Mouse (Mus musculus) hindbrain, embryonic 11.5 days (tissue): ENCODE results near the gene Pacrg. TPM values are rescaled to one million over a fixed set of nuclear protein-coding genes. Genes with fewer than 3 reads are reported as not detected.

Source experiments
- ATAC-seq: fragments of 200-750 bp; cut with Nextera tagmentation; 2 replicates; pipeline ENCODE4 v1.8.0; 2017; ENCODE audit warnings: mild to moderate bottlenecking, moderate TSS enrichment, moderate library complexity; ENCODE audit not compliant: low FRiP score
- DNase-seq: peaks from one replicate; pipeline ENCODE4 v3.0.0-alpha.2; 2015; ENCODE audit warnings: low spot score
- H3K27ac ChIP-seq: fragments of 300-500 bp; sonication (generic); 2 replicates; pipeline ENCODE4 v1.5.1; 2014; ENCODE audit warnings: mild to moderate bottlenecking, low read depth, low read length
- H3K27me3 ChIP-seq: fragments of 300-500 bp; sonication (generic); 2 replicates; pipeline ENCODE4 v1.6.1; 2014; ENCODE audit warnings: mild to moderate bottlenecking, low read length, moderate library complexity, mixed read lengths; ENCODE audit not compliant: control insufficient read depth, insufficient read depth
- H3K36me3 ChIP-seq: fragments of 300-500 bp; sonication (generic); 2 replicates; pipeline ENCODE4 v1.6.1; 2014; ENCODE audit warnings: mild to moderate bottlenecking, low read length, moderate library complexity, mixed read lengths; ENCODE audit not compliant: control insufficient read depth, insufficient read depth
- H3K4me1 ChIP-seq: fragments of 300-500 bp; sonication (generic); replicated peaks from 2 replicates; pipeline ENCODE4 v1.6.1; 2014; ENCODE audit warnings: low read length, mixed read lengths; ENCODE audit not compliant: control insufficient read depth, insufficient read depth
- H3K4me2 ChIP-seq: fragments of 300-500 bp; sonication (generic); replicated peaks from 2 replicates; pipeline ENCODE4 v1.6.1; 2014; ENCODE audit warnings: mild to moderate bottlenecking, low read depth, low read length
- H3K4me3 ChIP-seq: fragments of 300-500 bp; sonication (generic); 2 replicates; pipeline ENCODE4 v1.5.1; 2014; ENCODE audit warnings: low read depth, low read length
- H3K9ac ChIP-seq: fragments of 300-500 bp; sonication (generic); 2 replicates; pipeline ENCODE4 v1.6.1; 2014; ENCODE audit warnings: low read depth, low read length
- H3K9me3 ChIP-seq: fragments of 300-500 bp; sonication (generic); 2 replicates; pipeline ENCODE4 v1.6.1; 2016; ENCODE audit warnings: low read length; ENCODE audit not compliant: control insufficient read depth
- WGBS: fragments of 180-500 bp; shearing (Covaris S2); extraction: QIAGEN DNeasy Blood & Tissue Kit; methylation state at CpG from one replicate; pipeline ENCODE4 v1.1.7; 2014; 5-methylcytosine and 5-hydroxymethylcytosine counted together
- polyA plus RNA-seq: library from polyadenylated mRNA; unstranded; fragments of >200 nt; fragmentation: Nextera tagmentation; extraction: Ambion mirVana; gene quantifications from 2 replicates; pipeline ENCODE4 v1.2.1, GENCODE M21; 2014

Pacrg gene
- polyA plus RNA-seq, 1 experiment from 2014 or later = 5.8 TPM

DNA sequence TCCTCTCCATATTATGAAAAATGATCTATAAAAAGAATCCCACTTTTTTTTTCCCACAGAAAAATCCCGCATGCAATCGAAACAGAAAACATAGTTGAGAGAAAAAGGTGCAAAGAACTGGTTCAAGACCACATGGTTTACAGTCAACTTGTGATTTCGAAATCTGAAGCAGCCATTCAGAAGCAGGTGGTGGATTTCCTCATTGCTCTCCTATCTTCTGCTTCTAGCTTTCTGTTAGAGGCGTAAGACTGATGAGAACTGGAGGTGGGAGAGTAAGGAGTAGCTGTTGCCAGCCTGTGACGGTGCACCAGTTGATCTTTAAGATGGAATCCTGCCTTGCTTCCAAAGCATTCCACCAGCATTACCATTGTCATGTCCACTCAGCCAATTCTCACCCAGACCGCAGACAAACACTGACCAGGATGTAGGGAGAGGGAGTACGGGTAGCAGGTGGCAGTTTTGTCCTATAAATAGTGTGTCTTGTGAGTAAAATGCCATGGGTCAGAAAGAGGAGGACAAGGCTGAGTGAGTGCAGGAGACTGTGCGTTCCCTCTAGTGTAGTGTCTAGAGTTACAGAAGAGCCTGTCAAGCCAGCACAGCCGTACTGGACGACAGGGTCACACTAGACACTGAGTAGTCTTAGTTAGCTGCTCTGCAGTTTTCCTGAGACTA lies 73.2 kb downstream of the Pacrg start:
- DNase-seq = no peak
- ATAC-seq = no peak
- no peaks in the 10 kb centered on the region for H3K27me3 ChIP-seq
- H3K36me3 ChIP-seq = no peaks in the 10 kb centered on the region
- no peaks in the 10 kb centered on the region for H3K9me3 ChIP-seq
- WGBS = 79% methylated on average over 10 of the region's 10 CpGs
- no peak overlapping the region for H3K4me2 ChIP-seq
- H3K9ac ChIP-seq = no peak overlapping the region
- no peak overlapping the region for H3K4me3 ChIP-seq
- H3K27ac ChIP-seq = no peak overlapping the region
- H3K4me1 ChIP-seq = no peaks in the 10 kb centered on the region

DNA sequence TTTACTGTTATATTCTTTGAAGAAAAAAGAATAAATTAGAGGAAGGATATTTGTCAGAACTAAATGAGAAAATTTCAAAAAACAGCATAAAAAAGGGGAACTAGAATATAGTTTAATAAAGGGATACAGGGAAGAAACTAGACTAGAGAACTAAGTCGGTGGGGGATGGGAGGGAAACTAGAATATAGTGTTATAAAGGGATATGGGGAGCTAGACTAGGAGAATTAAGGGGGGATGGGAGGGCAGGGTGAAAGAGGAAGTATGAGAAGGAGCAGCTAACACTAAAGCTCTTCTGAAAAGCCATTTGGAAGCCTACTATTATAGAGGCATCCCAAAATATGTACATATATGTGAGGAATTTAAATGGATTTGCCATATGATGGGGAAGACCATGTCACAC lies 75.8 kb downstream of the Pacrg start:
- Histone ChIP-seq H3K4me3 (no peak overlapping the region), H3K36me3 (no peaks in the 10 kb centered on the region), H3K4me1 (no peaks in the 10 kb centered on the region), H3K27me3 (no peaks in the 10 kb centered on the region), H3K9me3 (no peaks in the 10 kb centered on the region), H3K9ac (no peak overlapping the region), H3K4me2 (no peak overlapping the region), H3K27ac (no peak overlapping the region)
- DNase-seq (no peak), ATAC-seq (no peak)
- WGBS = 86% methylated on average over 1 of the region's 1 CpGs

DNA sequence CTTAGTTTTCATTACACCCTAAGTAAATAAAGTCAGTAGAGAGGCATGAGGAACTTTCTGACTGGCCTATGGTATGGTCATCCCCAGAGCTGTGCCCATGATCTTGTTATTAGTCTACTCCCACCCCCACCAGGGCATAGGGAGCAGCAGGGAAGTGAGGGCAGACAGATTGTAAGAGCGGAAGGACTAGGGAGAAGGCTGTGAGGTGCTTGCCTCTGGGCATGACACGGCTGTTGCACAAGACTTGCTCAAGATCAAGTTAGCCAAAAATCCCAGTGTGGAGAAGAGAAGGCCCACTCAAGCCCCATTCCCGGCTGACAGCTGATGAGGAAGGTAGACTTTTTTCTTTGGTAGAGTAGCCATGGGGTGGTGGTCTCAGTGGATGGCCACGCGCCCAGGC lies 82.7 kb downstream of the Pacrg start:
- ATAC-seq (no peak), DNase-seq (no peak)
- H3K4me2 ChIP-seq = no peak overlapping the region
- no peak overlapping the region for H3K4me3 ChIP-seq
- no peak overlapping the region for H3K9ac ChIP-seq
- H3K9me3 ChIP-seq = no peaks in the 10 kb centered on the region
- no peaks in the 10 kb centered on the region for H3K36me3 ChIP-seq
- no peak overlapping the region for H3K27ac ChIP-seq
- 95% methylated on average over 5 of the region's 5 CpGs for WGBS
- H3K4me1 ChIP-seq = no peaks in the 10 kb centered on the region
- no peaks in the 10 kb centered on the region for H3K27me3 ChIP-seq

DNA sequence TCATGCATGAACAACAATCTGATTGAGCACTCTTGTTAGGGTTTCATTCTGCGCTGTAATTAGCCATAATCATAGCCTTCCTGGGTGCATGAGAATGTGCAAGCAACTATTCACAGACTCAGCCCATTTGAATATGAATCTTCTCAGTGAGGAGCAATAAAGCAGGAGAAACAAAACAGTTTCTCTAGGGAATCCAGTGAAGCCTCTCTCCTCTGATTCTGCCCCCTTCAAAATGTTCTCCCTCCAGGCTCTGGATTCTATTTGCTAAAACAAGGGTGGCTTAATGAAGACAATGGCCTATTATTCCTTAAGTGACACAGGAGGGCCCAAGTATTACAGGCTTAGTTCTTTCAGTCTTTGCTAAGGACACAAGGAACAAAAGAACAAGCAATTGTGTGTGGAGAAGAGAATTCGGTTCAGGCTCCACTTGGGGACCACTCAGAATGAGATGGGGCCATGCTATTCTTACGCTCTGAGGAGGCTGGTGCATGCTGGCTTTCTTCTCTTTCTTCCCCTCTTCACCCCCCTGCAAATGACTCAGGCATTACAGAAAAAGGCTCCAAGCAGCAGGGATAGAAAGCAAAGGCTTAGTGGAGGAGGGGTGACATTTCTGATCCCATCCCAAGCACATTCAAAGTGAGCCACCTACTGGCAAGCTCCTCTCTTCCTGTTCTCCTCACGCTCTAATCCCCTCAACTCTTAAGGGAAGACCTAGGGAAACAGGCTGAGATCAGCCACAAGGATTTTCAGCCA lies 95.2 kb downstream of the Pacrg start:
- Histone ChIP-seq H3K4me2 (no peak overlapping the region), H3K36me3 (no peaks in the 10 kb centered on the region), H3K27ac (peak overlapping the region; percentile 47), H3K9ac (no peak overlapping the region), H3K27me3 (no peaks in the 10 kb centered on the region), H3K4me1 (no peaks in the 10 kb centered on the region), H3K4me3 (no peak overlapping the region), H3K9me3 (no peaks in the 10 kb centered on the region)
- ATAC-seq = peak; percentile 94
- peak; percentile 78 for DNase-seq
- WGBS = 14% methylated on average over 4 of the region's 4 CpGs

DNA sequence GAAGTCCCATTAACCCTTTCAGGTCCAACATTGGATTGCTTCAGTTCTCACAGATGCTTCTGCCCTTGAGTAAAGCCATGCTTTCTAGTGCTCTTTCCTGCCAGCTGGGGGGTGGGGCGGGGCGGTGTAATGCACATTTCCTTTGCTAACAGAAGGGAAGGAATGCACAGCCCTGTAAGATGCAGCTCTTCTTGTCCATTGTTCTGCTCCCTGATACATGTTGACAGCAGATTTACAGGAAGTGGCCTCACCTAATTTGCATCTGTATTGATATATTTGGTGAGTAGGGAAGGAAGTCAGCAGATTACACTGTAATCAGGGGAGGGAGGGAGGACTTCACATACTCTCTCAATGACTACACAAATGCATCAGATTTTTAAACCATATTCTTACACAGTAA lies 100.0 kb downstream of the Pacrg start:
- Histone ChIP-seq H3K9me3 (no peaks in the 10 kb centered on the region), H3K36me3 (no peaks in the 10 kb centered on the region), H3K9ac (no peak overlapping the region), H3K4me2 (no peak overlapping the region), H3K4me1 (no peaks in the 10 kb centered on the region), H3K4me3 (no peak overlapping the region), H3K27ac (no peak overlapping the region), H3K27me3 (no peaks in the 10 kb centered on the region)
- WGBS = 94% methylated on average over 2 of the region's 2 CpGs
- no peak for DNase-seq
- ATAC-seq = no peak

DNA sequence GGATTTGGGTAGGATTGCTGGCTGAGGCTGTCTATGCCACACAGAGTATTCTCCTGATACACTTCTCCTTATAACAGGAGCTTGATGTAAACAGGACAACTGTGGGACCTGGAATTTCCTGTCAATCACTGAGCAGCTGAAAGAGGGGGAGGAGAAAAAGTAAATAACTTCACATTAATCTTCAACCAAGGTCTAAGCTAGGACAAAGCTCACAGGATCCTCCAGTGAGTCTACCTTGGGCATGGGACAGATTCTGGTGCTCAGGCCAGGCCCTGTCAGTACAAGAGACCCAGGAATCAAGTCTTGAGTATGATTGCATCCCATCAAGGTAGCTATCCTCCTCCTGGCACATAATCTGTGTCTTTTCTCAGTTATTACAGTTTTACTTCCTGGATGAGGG lies 102.1 kb downstream of the Pacrg start:
- DNase-seq = no peak
- no peak overlapping the region for H3K27ac ChIP-seq
- H3K4me3 ChIP-seq = no peak overlapping the region
- H3K36me3 ChIP-seq = no peaks in the 10 kb centered on the region
- no peaks in the 10 kb centered on the region for H3K9me3 ChIP-seq
- no peak for ATAC-seq
- no peaks in the 10 kb centered on the region for H3K27me3 ChIP-seq
- H3K4me1 ChIP-seq = no peaks in the 10 kb centered on the region
- no peak overlapping the region for H3K4me2 ChIP-seq
- H3K9ac ChIP-seq = no peak overlapping the region

DNA sequence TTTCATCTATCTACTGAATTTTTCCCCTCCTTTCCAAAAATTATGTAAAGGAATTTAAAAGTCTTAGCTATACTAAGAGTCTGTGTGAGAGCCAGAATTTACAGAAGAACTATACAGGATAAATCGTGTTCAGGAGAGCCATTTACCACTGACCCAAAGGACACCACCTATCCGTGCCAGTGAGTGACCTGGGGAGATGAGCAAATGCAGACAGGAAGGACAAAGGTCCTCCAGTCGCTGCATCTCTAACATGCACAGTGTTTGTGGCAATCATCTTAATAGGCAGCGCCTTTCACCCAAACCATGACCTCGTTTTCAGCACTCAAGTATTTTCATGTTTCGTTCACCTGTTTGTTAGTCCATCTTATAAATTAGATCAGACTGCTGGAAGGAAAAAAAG lies 105.4 kb downstream of the Pacrg start:
- Histone ChIP-seq H3K36me3 (no peaks in the 10 kb centered on the region), H3K9me3 (no peaks in the 10 kb centered on the region), H3K4me3 (no peak overlapping the region), H3K27me3 (no peaks in the 10 kb centered on the region), H3K9ac (no peak overlapping the region), H3K4me2 (no peak overlapping the region), H3K4me1 (no peaks in the 10 kb centered on the region), H3K27ac (no peak overlapping the region)
- DNase-seq = no peak
- ATAC-seq = no peak
- 83% methylated on average over 6 of the region's 6 CpGs for WGBS

DNA sequence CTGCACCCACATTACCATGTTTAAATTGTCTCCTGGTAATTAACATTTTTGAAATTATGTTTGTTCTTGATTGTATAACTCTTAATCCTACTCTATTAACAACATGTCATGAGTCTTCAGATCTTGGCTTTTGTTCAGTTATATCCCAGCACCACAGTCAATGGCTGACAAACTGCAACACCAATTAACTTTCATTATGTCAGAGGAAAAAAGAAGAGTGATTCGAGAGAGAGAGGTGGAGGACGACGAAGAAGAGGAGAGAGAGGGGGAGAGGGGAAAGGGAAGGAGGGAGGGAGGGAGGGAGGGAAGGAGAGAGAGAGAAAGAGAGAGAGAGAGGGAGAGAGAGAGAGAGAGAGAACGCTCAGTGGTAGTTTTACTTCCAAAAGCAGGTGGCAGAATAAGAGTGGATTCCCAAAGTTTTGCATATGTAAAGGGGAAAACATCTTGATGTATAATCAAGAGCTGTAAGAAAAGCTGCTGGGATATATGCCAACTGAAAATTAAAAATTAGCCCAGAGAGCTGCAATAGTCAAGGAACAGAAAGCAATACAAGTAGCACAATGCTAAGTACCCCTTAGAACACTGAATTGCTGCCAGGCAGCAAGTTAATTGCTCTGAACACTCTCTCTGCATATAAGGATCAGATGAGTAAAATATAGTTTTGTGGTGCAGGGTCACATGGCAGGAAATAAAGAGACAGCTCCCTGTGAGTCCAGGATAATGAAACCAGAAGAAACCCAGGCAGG lies 107.6 kb downstream of the Pacrg start:
- no peaks in the 10 kb centered on the region for H3K9me3 ChIP-seq
- no peak overlapping the region for H3K9ac ChIP-seq
- H3K27ac ChIP-seq = no peak overlapping the region
- H3K36me3 ChIP-seq = no peaks in the 10 kb centered on the region
- DNase-seq (no peak), ATAC-seq (no peak)
- no peak overlapping the region for H3K4me3 ChIP-seq
- H3K4me2 ChIP-seq = no peak overlapping the region
- no peaks in the 10 kb centered on the region for H3K4me1 ChIP-seq
- no peaks in the 10 kb centered on the region for H3K27me3 ChIP-seq
- WGBS = 54% methylated on average over 4 of the region's 4 CpGs
